Mouse (Mus musculus) layer of hippocampus, adult 18-20 months (tissue): Measurements from ENCODE around the gene Ajm1. TPM values are rescaled to one million over a fixed set of nuclear protein-coding genes. Genes with fewer than 3 reads are reported as not detected.
"Not testable (repeated sequence)": the region's sequence is repeated elsewhere in the genome, so short reads cannot be mapped to it uniquely, and the experiment has no call there.

Experiments used
- DNase-seq, 2 experiments: peaks; one replicate each; pipeline ENCODE4 v3.0.0; 2022; ENCODE audit warnings: low spot score in 2 of 2
- total RNA-seq, 2 experiments: library from RNA; stranded (reverse); gene quantifications; 2 replicates each; pipeline ENCODE4 v1.2.3; 2021

The Ajm1 gene
- total RNA-seq, 2 experiments from 2014 or later, result 98.6 to 102 TPM

GRCm38 (mm10) chr2:25568473-25569019 is 13.0 kb downstream of the Ajm1 start:
- no peak for DNase-seq

GRCm38 (mm10) chr2:25566558-25566957 is 15.0 kb downstream of the Ajm1 start:
- DNase-seq, result no peak

- DNase-seq, result no peak
Measured at GRCm38 (mm10) chr2:25565741-25566140, 15.8 kb downstream of the Ajm1 start.

- DNase-seq, result no peak
Measured at GRCm38 (mm10) chr2:25561946-25562345, 19.6 kb downstream of the Ajm1 start.

- DNase-seq, result no peak
Measured at GRCm38 (mm10) chr2:25560551-25560950, 21.0 kb downstream of the Ajm1 start.

GRCm38 (mm10) chr2:25558774-25559173 is 22.8 kb downstream of the Ajm1 start:
- no peak for DNase-seq

GRCm38 (mm10) chr2:25557964-25558360 is 23.6 kb downstream of the Ajm1 start:
- DNase-seq, result no peak

- peak; percentile 95 to 96 for DNase-seq
Measured at GRCm38 (mm10) chr2:25557221-25557963, 24.2 kb downstream of the Ajm1 start, which contains the start of gene Edf1. Gene Edf1, plus strand, starts transcription at chr2:25557847.

- no peak for DNase-seq
Measured at GRCm38 (mm10) chr2:25556296-25556695, 25.3 kb downstream of the Ajm1 start.

- not testable (repeated sequence) for DNase-seq
Measured at GRCm38 (mm10) chr2:25555479-25555878, 26.1 kb downstream of the Ajm1 start.

- not testable (repeated sequence) for DNase-seq
Measured at GRCm38 (mm10) chr2:25553171-25553786, 28.3 kb downstream of the Ajm1 start.

- peak in 1 of 2 experiments; percentile 62 for DNase-seq
Measured at GRCm38 (mm10) chr2:25551186-25551585, 30.4 kb downstream of the Ajm1 start.

GRCm38 (mm10) chr2:25549021-25549991 is 32.3 kb downstream of the Ajm1 start:
- DNase-seq, result no peak

- peak; percentile 98 to 99 for DNase-seq
Measured at GRCm38 (mm10) chr2:25546811-25547491, 34.6 kb downstream of the Ajm1 start, which contains the start of gene Traf2. Gene Traf2, minus strand, starts transcription at chr2:25546940.

- no peak for DNase-seq
Measured at GRCm38 (mm10) chr2:25545996-25546810, 35.4 kb downstream of the Ajm1 start.

GRCm38 (mm10) chr2:25541644-25542367 is 39.8 kb downstream of the Ajm1 start:
- DNase-seq, result no peak

- DNase-seq, result no peak
Measured at GRCm38 (mm10) chr2:25540541-25540948, 41.0 kb downstream of the Ajm1 start.

GRCm38 (mm10) chr2:25536531-25536930 is 45.0 kb downstream of the Ajm1 start:
- no peak for DNase-seq

- no peak for DNase-seq
Measured at GRCm38 (mm10) chr2:25534866-25535182, 46.7 kb downstream of the Ajm1 start.
